Mouse (Mus musculus) lung, embryonic 16.5 days (tissue): ENCODE results near the gene Wdfy3. TPM values are rescaled to one million over a fixed set of nuclear protein-coding genes. Genes with fewer than 3 reads are reported as not detected.
A peak's percentile ranks its signal among the peaks of the same experiment; 100 is the strongest.

Experiments used
- ATAC-seq: fragments of 200-750 bp; cut with Nextera tagmentation; 2 replicates; pipeline ENCODE4 v1.8.0; 2017; ENCODE audit warnings: low read depth, mild to moderate bottlenecking, moderate library complexity
- H3K27ac ChIP-seq: fragments of 300-500 bp; sonication (generic); 2 replicates; pipeline ENCODE4 v1.5.1; 2014; ENCODE audit warnings: mild to moderate bottlenecking, control low read depth, low read length
- H3K27me3 ChIP-seq: fragments of 300-500 bp; sonication (generic); 2 replicates; pipeline ENCODE4 v1.6.1; 2014; ENCODE audit warnings: low read depth, low read length, mixed read lengths; ENCODE audit not compliant: control insufficient read depth, insufficient read depth
- H3K36me3 ChIP-seq: fragments of 300-500 bp; sonication (generic); 2 replicates; pipeline ENCODE4 v1.6.1; 2014; ENCODE audit warnings: low read length; ENCODE audit not compliant: control insufficient read depth, insufficient read depth
- H3K4me1 ChIP-seq: fragments of 300-500 bp; sonication (generic); replicated peaks from 2 replicates; pipeline ENCODE4 v1.6.1; 2014; ENCODE audit warnings: low read length, mixed read lengths; ENCODE audit not compliant: control insufficient read depth, insufficient read depth
- H3K4me2 ChIP-seq: fragments of 300-500 bp; sonication (generic); 2 replicates; pipeline ENCODE4 v1.6.1; 2014; ENCODE audit warnings: low read depth, low read length, control low read depth
- H3K4me3 ChIP-seq: fragments of 300-500 bp; sonication (generic); 2 replicates; pipeline ENCODE4 v1.5.1; 2014; ENCODE audit warnings: mild to moderate bottlenecking, low read length, control low read depth
- H3K9ac ChIP-seq: fragments of 300-500 bp; sonication (generic); 2 replicates; pipeline ENCODE4 v1.6.1; 2014; ENCODE audit warnings: low read length, control low read depth
- H3K9me3 ChIP-seq: fragments of 300-500 bp; sonication (generic); 2 replicates; pipeline ENCODE4 v1.6.1; 2016; ENCODE audit warnings: low read length; ENCODE audit not compliant: control insufficient read depth
- WGBS: fragments of 180-500 bp; shearing (Covaris S2); extraction: QIAGEN DNeasy Blood & Tissue Kit; methylation state at CpG from one replicate; pipeline ENCODE4 v1.1.7; 2014; 5-methylcytosine and 5-hydroxymethylcytosine counted together
- polyA plus RNA-seq: library from polyadenylated mRNA; unstranded; fragments of >200 nt; fragmentation: Nextera tagmentation; extraction: Ambion mirVana; gene quantifications from 2 replicates; pipeline ENCODE4 v1.2.1, GENCODE M21; 2015

The Wdfy3 gene
- polyA plus RNA-seq, 1 experiment from 2014 or later: 12.6 TPM

DNA sequence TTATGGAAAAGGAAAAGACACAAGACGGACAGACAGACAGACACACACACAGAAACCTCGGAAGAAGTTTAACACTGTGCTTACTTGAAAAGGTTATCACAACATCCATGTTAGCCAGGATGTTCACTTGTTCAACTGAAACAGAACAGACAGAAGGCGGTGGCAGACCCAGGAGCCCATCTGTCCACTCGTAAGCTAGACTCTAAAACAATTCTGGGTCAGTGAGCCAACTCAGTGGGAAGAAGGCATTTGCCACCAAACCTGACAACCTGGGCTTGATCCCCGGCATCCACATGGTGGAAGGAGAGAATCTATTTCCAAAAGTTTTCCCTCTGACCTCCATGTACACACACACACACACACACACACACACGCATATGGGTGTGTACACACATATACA lies 237.7 kb downstream of the Wdfy3 start:
- Histone ChIP-seq H3K9me3 (no peaks in the 10 kb centered on the region), H3K4me2 (no peak overlapping the region), H3K9ac (no peak overlapping the region), H3K27ac (no peak overlapping the region), H3K27me3 (no peaks in the 10 kb centered on the region), H3K4me3 (no peak overlapping the region), H3K36me3 (peaks cover 13% of the 10 kb centered on the region), H3K4me1 (peaks cover 4% of the 10 kb centered on the region)
- no peak for ATAC-seq
- WGBS: 90% methylated on average over 6 of the region's 6 CpGs

DNA sequence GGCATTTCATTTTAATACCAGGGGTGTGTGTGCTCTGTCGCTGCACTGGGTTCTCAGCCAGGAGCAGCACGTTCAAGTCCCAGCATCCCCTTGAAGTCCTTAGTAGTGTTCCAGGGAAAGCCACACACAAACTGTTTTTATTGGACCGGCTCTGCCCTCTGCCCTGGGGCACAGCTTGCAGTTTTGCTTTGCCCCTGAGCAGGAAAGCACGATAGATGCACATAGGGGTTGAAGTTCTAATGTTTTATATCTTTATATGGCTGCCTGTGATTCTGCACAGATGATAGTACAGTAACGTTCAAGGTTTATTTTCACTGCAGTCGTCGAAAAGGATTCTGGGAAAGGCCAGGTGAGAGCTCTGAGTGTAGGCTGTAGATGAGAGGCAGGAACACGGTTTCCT lies 239.5 kb downstream of the Wdfy3 start:
- ATAC-seq: no peak
- Histone ChIP-seq H3K4me2 (no peak overlapping the region), H3K9ac (no peak overlapping the region), H3K4me1 (peaks cover 12% of the 10 kb centered on the region), H3K36me3 (peaks cover 5% of the 10 kb centered on the region), H3K27me3 (no peaks in the 10 kb centered on the region), H3K9me3 (no peaks in the 10 kb centered on the region), H3K27ac (no peak overlapping the region), H3K4me3 (no peak overlapping the region)
- WGBS: 61% methylated on average over 8 of the region's 8 CpGs

DNA sequence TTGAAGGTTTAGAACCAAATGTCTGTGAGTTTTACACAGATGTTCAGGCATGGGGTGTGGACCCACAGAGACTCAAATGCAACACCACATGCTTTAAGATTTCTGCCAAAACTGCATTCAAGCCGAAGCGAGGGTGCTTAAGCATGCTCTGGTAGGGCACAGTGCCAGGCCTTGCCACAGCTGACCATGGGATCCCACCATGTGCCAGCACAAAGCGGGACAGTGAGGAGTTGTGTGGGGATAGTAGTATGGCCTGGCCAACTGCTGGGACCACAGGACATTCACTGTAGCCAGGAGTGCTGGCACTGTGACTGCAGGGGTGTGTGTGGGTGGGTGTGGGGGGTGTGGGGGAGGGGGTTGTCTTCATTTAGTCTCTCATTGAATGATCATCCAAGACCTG lies 240.8 kb downstream of the Wdfy3 start:
- Histone ChIP-seq H3K9me3 (no peaks in the 10 kb centered on the region), H3K9ac (no peak overlapping the region), H3K36me3 (peaks cover 3% of the 10 kb centered on the region; the same call in 1 of the 2 replicates), H3K4me3 (no peak overlapping the region), H3K27me3 (no peaks in the 10 kb centered on the region), H3K4me2 (no peak overlapping the region), H3K27ac (no peak overlapping the region), H3K4me1 (peaks cover 12% of the 10 kb centered on the region)
- ATAC-seq: no peak
- WGBS: 55% methylated on average over 3 of the region's 3 CpGs

DNA sequence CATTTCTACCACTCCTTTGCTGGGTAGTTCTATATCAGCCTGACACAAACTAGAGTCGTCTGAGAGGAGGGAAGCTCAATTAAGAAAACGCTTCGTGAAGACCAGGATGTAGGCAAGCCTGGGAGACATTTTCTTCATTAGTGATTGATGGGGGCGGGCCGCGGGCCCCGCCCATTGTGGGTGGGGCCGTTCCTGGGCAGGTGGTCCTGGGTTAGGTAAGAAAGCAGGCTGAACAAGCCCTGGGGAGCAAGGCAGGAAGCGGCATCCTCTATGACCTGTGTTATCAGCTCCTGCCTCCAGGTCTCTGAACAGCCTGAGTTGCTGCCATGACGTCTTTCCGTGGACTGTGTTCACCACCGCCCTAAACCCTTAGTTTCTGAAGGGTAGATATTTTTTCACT lies 242.2 kb downstream of the Wdfy3 start:
- Histone ChIP-seq H3K9me3 (no peaks in the 10 kb centered on the region), H3K4me2 (no peak overlapping the region), H3K9ac (no peak overlapping the region), H3K4me3 (no peak overlapping the region), H3K27me3 (no peaks in the 10 kb centered on the region; the same call in 1 of the 2 replicates), H3K27ac (no peak overlapping the region), H3K36me3 (no peaks in the 10 kb centered on the region), H3K4me1 (peaks cover 12% of the 10 kb centered on the region)
- no peak for ATAC-seq
- 34% methylated on average over 12 of the region's 12 CpGs for WGBS

DNA sequence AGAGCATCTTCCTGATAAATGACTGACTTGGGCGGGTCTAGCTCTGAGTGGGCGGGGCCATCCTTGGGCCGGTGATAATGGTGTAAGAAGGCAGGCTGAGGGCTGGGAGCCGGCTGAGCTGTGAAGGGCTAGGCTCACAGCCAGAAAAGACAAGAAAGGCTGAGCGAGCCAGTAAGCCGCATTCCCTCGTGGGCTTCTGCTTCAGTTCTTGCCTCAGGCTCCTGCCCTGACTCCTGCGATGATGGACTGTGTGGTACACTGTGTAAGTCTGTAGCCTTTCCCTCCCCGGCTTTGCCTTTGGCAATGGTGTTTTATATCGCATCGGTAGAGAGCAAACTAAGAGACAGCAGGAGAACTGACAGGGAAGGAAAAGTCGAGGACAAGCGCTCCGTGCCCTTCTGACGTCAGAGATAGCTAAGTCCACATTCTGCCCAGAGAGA lies 243.2 kb downstream of the Wdfy3 start:
- H3K27me3 ChIP-seq: no peaks in the 10 kb centered on the region; the same call in 1 of the 2 replicates
- H3K36me3 ChIP-seq: no peaks in the 10 kb centered on the region
- peaks cover 12% of the 10 kb centered on the region for H3K4me1 ChIP-seq
- H3K9me3 ChIP-seq: no peaks in the 10 kb centered on the region
- no peak overlapping the region for H3K27ac ChIP-seq
- peak overlapping the region; percentile 26; the same call in 1 of the 2 replicates for H3K4me3 ChIP-seq
- ATAC-seq: peak; percentile 69
- H3K9ac ChIP-seq: no peak overlapping the region
- WGBS: 8% methylated on average over 15 of the region's 15 CpGs
- H3K4me2 ChIP-seq: peak overlapping the region; percentile 46

DNA sequence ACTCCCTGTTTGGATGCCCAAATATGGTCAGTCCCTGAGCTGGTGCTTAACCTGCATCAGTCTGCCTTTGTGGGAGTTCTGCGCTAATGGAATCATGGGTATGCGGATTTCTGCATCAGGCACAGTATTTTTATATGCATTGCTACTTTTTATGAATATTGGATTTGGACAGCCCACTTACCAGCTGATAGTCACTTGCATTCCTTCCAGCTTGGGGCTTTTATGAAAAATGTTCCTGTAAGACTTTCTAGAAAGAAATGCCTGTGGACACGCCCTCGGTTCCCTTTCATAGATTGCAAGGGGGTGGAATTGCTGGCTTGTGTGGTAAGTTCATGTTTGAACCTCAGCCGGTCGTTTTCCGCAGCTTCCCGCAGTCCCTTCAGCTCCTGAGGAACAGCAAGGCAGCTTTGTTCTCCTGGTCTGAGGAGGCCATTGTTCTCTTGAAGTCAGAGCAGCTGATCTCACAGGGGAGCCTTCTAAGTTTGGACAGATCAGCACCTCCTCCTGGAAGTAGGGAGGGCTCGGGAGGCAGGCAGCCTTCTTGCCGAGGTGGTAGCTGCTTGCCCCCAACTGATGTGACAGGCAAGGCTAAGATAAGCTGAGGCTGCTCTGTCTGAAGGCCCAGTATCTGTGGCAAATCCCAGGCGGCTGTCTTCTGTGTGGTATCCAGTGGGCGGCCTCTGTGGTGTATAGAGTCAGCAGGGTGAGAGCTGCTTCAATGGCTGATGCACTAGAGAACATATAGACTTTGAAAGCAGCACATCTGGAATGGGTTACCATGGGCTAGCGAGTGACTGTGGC lies 244.4 kb downstream of the Wdfy3 start:
- no peak overlapping the region for H3K27ac ChIP-seq
- H3K4me1 ChIP-seq: peaks cover 14% of the 10 kb centered on the region
- no peak for ATAC-seq
- no peaks in the 10 kb centered on the region for H3K36me3 ChIP-seq
- no peak overlapping the region for H3K9ac ChIP-seq
- H3K4me2 ChIP-seq: no peak overlapping the region
- WGBS: 33% methylated on average over 13 of the region's 13 CpGs
- no peak overlapping the region for H3K4me3 ChIP-seq
- H3K9me3 ChIP-seq: no peaks in the 10 kb centered on the region
- no peaks in the 10 kb centered on the region; the same call in 1 of the 2 replicates for H3K27me3 ChIP-seq

DNA sequence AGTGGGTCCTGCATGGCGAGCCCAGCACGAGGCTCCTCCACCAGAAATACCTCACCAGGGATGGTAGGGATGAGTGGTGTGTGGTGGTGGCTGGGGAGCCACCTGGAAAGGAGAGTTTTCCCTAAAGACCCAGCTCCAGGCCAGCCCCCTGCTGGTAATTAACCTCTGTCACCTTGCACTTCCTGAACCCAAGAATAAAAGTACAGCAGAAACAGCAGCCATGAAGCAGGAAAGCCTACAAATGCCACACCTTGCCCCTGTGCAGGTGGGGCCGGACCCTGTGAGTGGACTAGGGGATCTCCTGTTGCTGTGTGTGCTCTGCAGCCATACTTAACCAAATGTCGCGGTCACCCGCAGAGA lies 247.4 kb downstream of the Wdfy3 start:
- H3K4me2 ChIP-seq: no peak overlapping the region
- H3K36me3 ChIP-seq: no peaks in the 10 kb centered on the region
- no peaks in the 10 kb centered on the region; the same call in 1 of the 2 replicates for H3K27me3 ChIP-seq
- WGBS: 53% methylated on average over 6 of the region's 6 CpGs
- H3K4me3 ChIP-seq: no peak overlapping the region
- H3K9ac ChIP-seq: no peak overlapping the region
- no peak for ATAC-seq
- H3K4me1 ChIP-seq: peaks cover 12% of the 10 kb centered on the region
- no peaks in the 10 kb centered on the region for H3K9me3 ChIP-seq
- H3K27ac ChIP-seq: no peak overlapping the region

DNA sequence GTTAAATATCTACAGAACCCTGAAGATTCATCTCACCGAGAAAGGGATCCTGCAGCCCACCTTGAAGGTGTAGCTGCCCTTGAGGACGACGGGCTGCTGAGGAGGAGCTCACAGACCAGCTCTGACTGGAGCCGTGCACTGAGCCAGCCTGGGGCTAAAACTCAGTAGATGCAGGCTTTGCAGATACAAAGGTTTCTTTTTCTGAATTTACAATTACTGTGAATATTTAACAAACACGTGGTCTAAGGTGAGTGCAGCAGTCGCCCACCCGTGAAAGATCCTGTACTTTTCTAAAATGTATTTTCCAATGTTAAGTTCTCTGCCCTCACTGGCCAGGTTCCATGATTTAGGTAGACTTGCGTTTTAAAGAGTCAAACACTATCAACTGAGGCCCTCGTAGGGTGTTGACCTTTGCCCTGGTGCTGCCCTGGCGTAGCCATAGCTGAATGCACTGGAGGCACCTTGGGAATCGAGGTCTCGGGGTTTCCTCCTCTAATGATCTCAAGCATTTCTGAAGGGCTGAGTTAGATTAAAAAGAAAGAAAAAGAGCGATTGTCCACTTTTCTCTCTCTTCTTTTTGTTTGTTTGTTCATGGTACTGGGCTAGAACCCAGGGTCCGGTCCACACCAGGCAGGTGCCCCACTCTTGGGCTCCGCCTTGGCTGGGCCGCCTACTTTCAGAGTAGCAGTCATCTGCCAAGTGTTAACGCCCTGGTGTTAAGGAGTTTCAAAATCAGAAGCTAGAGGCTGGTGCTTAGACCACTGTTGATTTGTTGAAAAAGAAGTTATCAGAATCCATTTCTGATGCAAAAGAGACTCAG lies 248.0 kb downstream of the Wdfy3 start:
- Histone ChIP-seq H3K36me3 (no peaks in the 10 kb centered on the region), H3K27ac (no peak overlapping the region), H3K9me3 (no peaks in the 10 kb centered on the region), H3K4me2 (no peak overlapping the region; the same call in 1 of the 2 replicates), H3K27me3 (no peaks in the 10 kb centered on the region; the same call in 1 of the 2 replicates), H3K4me3 (no peak overlapping the region), H3K9ac (no peak overlapping the region), H3K4me1 (peaks cover 7% of the 10 kb centered on the region)
- no peak for ATAC-seq
- 56% methylated on average over 17 of the region's 17 CpGs for WGBS

DNA sequence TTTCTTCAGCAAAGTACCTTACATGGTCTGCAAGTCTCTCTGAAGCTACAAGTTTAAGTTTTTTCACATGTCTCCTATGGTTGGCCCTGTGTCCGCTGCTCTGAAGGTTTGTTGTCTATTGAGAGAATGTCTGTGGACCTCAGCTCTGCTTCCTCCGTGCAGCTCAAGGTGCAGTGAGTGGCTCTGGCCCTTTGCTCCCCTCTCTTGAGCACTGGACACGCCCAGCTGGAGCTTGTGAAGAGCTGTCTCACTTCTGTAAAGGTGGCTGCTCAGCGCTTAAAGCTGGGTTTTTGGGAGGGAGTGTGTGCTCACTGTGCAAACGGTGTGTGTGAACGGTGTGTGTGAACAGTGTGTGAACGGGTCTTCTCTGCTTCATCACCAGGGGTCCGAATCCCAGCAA lies 248.7 kb downstream of the Wdfy3 start:
- H3K4me2 ChIP-seq: no peak overlapping the region; the same call in 1 of the 2 replicates
- 47% methylated on average over 8 of the region's 8 CpGs for WGBS
- H3K9ac ChIP-seq: no peak overlapping the region
- H3K4me3 ChIP-seq: no peak overlapping the region
- peaks cover 2% of the 10 kb centered on the region for H3K4me1 ChIP-seq
- ATAC-seq: peak; percentile 69
- no peaks in the 10 kb centered on the region; the same call in 1 of the 2 replicates for H3K27me3 ChIP-seq
- H3K9me3 ChIP-seq: no peaks in the 10 kb centered on the region
- no peaks in the 10 kb centered on the region for H3K36me3 ChIP-seq
- H3K27ac ChIP-seq: no peak overlapping the region
